Mouse (Mus musculus) intestine, embryonic 14.5 days (tissue): ENCODE data around the gene Kmt2d. TPM values are rescaled to one million over a fixed set of nuclear protein-coding genes. Genes with fewer than 3 reads are reported as not detected.

Experiments used
- ATAC-seq: fragments of 200-750 bp; cut with Nextera tagmentation; replicated peaks from 2 replicates; pipeline ENCODE4 v1.8.0; 2017; ENCODE audit warnings: low read depth, moderate number of reproducible peaks, moderate TSS enrichment, moderate library complexity; ENCODE audit not compliant: low FRiP score, low TSS enrichment
- DNase-seq: peaks from one replicate; pipeline ENCODE4 v3.0.0-alpha.2; 2018; ENCODE audit warnings: low spot score
- H3K27ac ChIP-seq: fragments of 300-500 bp; sonication (generic); 2 replicates; pipeline ENCODE4 v1.5.1; 2014; ENCODE audit warnings: low read depth, mild to moderate bottlenecking, control low read depth
- H3K27me3 ChIP-seq: fragments of 300-500 bp; sonication (generic); replicated peaks from 2 replicates; pipeline ENCODE4 v1.6.1; 2014; ENCODE audit warnings: low read length, control low read depth; ENCODE audit not compliant: control insufficient read depth, insufficient read depth
- H3K36me3 ChIP-seq: fragments of 300-500 bp; sonication (generic); 2 replicates; pipeline ENCODE4 v1.6.1; 2014; ENCODE audit warnings: low read length, control low read depth; ENCODE audit not compliant: control insufficient read depth, insufficient read depth
- H3K4me1 ChIP-seq: fragments of 300-500 bp; sonication (generic); replicated peaks from 2 replicates; pipeline ENCODE4 v1.6.1; 2014; ENCODE audit warnings: low read length, control low read depth, mixed read lengths; ENCODE audit not compliant: control insufficient read depth, insufficient read depth
- H3K4me2 ChIP-seq: fragments of 300-500 bp; sonication (generic); 2 replicates; pipeline ENCODE4 v1.6.1; 2014; ENCODE audit warnings: low read length
- H3K4me3 ChIP-seq: fragments of 300-500 bp; sonication (generic); 2 replicates; pipeline ENCODE4 v1.5.1; 2014; ENCODE audit warnings: low read depth, low read length, control low read depth, mixed read lengths
- H3K9ac ChIP-seq: fragments of 300-500 bp; sonication (generic); 2 replicates; pipeline ENCODE4 v1.6.1; 2014; ENCODE audit warnings: mild to moderate bottlenecking, low read length
- H3K9me3 ChIP-seq: fragments of 300-500 bp; sonication (generic); 2 replicates; pipeline ENCODE4 v1.6.1; 2016; ENCODE audit warnings: low read length, control low read depth; ENCODE audit not compliant: control insufficient read depth
- WGBS: fragments of 180-500 bp; shearing (Covaris S2); extraction: QIAGEN DNeasy Blood & Tissue Kit; methylation state at CpG from one replicate; pipeline ENCODE4 v1.1.7; 2014; 5-methylcytosine and 5-hydroxymethylcytosine counted together
- polyA plus RNA-seq: library from polyadenylated mRNA; unstranded; fragments of >200 nt; fragmentation: Nextera tagmentation; extraction: Ambion mirVana; gene quantifications from 2 replicates; pipeline ENCODE4 v1.2.1, GENCODE M21; 2014

Gene Kmt2d
- polyA plus RNA-seq, 1 experiment from 2014 or later = 16.2 TPM

GRCm38 (mm10) chr15:98877331-98877730, 6.3 kb upstream of the Kmt2d start:
- no peaks in the 10 kb centered on the region for H3K9me3 ChIP-seq
- peaks cover 4% of the 10 kb centered on the region; the same call in 1 of the 2 replicates for H3K36me3 ChIP-seq
- no peaks in the 10 kb centered on the region for H3K27me3 ChIP-seq
- peaks cover 6% of the 10 kb centered on the region for H3K4me1 ChIP-seq
- DNase-seq (peak; percentile 72), ATAC-seq (no peak)
- 13% methylated on average over 3 of the region's 3 CpGs for WGBS
- H3K27ac ChIP-seq = no peak overlapping the region
- H3K9ac ChIP-seq = no peak overlapping the region
- no peak overlapping the region for H3K4me3 ChIP-seq
- no peak overlapping the region for H3K4me2 ChIP-seq

- Histone ChIP-seq H3K4me3 (peak overlapping the region; percentile 99), H3K4me1 (peaks cover 26% of the 10 kb centered on the region), H3K27ac (peak overlapping the region; percentile 98), H3K4me2 (peak overlapping the region; percentile 99), H3K9ac (peak overlapping the region; percentile 99), H3K36me3 (no peaks in the 10 kb centered on the region), H3K9me3 (no peaks in the 10 kb centered on the region), H3K27me3 (no peaks in the 10 kb centered on the region)
- 1% methylated on average over 50 of the region's 51 CpGs for WGBS
- DNase-seq (peak; percentile 98), ATAC-seq (peak; percentile 88)
Measured at GRCm38 (mm10) chr15:98871916-98872888, 1.2 kb upstream of the Kmt2d start.

DNA sequence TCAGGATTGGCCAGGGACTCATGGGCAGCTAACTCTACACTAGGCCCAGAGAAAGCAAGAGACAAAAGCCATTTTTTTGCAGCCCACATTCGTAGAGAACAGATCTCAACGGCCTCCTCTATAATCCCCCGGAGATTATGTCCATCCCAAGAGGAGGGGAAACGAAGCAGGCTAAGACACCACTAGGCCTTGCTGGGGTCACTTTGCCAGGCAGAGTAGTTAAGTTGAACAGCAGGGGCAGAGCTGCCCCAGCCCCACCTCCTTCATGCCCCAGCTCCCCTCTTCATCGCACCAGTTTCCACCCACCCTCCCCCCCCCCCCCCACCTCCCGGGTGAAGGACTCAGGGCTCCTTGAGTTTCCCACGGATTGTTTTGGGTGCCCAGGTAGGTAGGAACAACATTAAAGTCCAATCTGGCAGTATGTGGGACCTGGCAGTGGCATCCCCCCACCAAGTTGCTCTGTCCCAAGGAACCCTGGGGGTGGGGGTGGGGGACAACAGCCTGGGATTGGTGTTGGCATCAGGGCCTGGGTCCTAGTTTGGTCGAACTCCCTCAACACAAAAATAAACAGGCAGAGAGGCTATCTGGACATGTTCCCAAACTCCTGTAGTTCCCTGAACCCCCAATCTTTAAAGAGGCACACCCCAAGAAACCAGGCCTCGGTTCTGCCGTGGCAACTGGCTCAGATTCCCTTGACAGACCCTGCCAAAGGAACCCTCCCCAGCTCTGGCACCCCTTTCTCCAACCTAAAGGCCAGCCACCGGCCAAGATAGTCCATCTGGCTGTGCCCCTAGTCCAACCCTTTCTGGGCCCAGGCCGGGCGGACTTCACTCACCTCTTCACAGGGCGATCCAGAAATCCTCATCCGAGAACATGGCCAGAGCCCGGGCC, 580 bp downstream of the Kmt2d start:
- Histone ChIP-seq H3K9me3 (no peaks in the 10 kb centered on the region), H3K4me2 (peak overlapping the region; percentile 99), H3K27ac (peak overlapping the region; percentile 98), H3K27me3 (no peaks in the 10 kb centered on the region), H3K9ac (peak overlapping the region; percentile 99), H3K36me3 (peaks cover 14% of the 10 kb centered on the region), H3K4me1 (peaks cover 26% of the 10 kb centered on the region), H3K4me3 (peak overlapping the region; percentile 99)
- DNase-seq (no peak), ATAC-seq (no peak)
- WGBS = 2% methylated on average over 16 of the region's 16 CpGs

- H3K4me1 ChIP-seq = peaks cover 26% of the 10 kb centered on the region
- peak overlapping the region; percentile 99 for H3K4me3 ChIP-seq
- H3K4me2 ChIP-seq = peak overlapping the region; percentile 99
- no peak overlapping the region for H3K27ac ChIP-seq
- peak overlapping the region; percentile 99 for H3K9ac ChIP-seq
- ATAC-seq (no peak), DNase-seq (no peak)
- H3K27me3 ChIP-seq = no peaks in the 10 kb centered on the region
- peaks cover 22% of the 10 kb centered on the region for H3K36me3 ChIP-seq
- 11% methylated on average over 8 of the region's 8 CpGs for WGBS
- H3K9me3 ChIP-seq = no peaks in the 10 kb centered on the region
Measured at GRCm38 (mm10) chr15:98869342-98870178, 1.4 kb downstream of the Kmt2d start.

DNA sequence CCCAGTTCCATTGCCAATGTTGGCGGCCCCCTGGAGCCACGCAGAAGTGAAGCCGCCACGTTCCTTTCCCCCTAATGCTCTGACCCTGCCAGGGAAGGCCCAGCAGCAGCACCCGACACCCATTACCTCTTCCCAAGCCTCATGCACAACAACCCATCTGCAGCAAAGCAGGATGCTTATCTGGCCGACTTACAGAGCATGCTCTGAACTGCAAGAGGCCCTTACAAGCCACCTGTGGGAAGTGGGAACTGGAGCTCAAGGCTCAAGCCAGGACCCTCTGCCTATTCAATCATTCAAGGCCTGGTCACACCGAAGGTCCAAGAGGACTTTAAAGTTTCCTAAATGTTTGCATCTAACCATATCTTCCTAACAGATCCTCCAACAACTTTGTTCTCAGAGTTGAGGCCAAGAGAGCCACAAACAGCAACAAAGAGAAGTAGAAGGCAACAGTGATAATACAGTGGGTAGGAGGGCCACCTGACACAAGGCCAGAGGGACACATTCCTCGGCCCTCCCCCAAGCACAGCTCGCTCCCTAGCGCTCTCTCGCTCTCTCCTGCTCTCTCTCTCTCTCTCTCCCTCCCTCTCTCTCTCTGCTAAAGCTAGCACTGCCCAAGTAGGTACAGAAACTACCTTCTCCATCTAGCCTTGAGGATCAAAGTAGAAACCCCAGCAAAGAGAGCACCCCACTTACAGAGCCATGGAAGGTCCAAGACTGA, 2.5 kb downstream of the Kmt2d start:
- H3K9me3 ChIP-seq = no peaks in the 10 kb centered on the region
- H3K27ac ChIP-seq = no peak overlapping the region
- H3K36me3 ChIP-seq = peaks cover 33% of the 10 kb centered on the region
- ATAC-seq (no peak), DNase-seq (no peak)
- H3K4me3 ChIP-seq = peak overlapping the region; percentile 99
- peak overlapping the region; percentile 99 for H3K4me2 ChIP-seq
- H3K9ac ChIP-seq = 0 out of 2 replicates have a peak overlapping the region, but pooled peaks have one; percentile 6
- 31% methylated on average over 11 of the region's 11 CpGs for WGBS
- no peaks in the 10 kb centered on the region for H3K27me3 ChIP-seq
- H3K4me1 ChIP-seq = peaks cover 26% of the 10 kb centered on the region

DNA sequence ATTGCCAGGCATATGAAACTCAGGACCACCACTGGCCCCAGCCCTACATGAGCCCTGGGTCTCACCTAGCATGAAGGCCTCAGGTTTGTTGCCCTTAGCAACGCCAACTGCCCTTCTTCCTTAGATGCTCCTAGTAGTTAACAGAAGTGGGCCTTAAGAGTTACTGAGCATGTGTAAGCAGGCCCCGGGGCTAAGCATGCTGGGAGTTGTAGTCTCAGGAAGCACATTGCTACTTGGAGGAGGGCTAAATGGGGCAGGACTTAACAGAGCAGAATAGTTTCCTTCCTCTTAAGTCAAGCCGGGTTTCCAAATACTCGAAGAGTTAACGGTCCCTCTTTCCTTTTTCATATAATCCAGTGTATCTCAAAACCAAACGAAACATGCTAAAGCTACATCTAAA, 3.7 kb downstream of the Kmt2d start:
- Histone ChIP-seq H3K27ac (no peak overlapping the region), H3K9me3 (no peaks in the 10 kb centered on the region), H3K4me1 (peaks cover 26% of the 10 kb centered on the region), H3K36me3 (peaks cover 45% of the 10 kb centered on the region), H3K27me3 (no peaks in the 10 kb centered on the region), H3K4me2 (peak overlapping the region; percentile 99), H3K4me3 (0 out of 2 replicates have a peak overlapping the region, but pooled peaks have one; percentile 6), H3K9ac (no peak overlapping the region)
- 60% methylated on average over 6 of the region's 6 CpGs for WGBS
- DNase-seq = no peak
- ATAC-seq = no peak

- no peak overlapping the region for H3K9ac ChIP-seq
- H3K4me3 ChIP-seq = no peak overlapping the region
- H3K27me3 ChIP-seq = no peaks in the 10 kb centered on the region
- H3K27ac ChIP-seq = no peak overlapping the region
- H3K4me2 ChIP-seq = no peak overlapping the region
- H3K9me3 ChIP-seq = no peaks in the 10 kb centered on the region
- 91% methylated on average over 5 of the region's 5 CpGs for WGBS
- H3K36me3 ChIP-seq = peaks cover 53% of the 10 kb centered on the region
- DNase-seq (no peak), ATAC-seq (no peak)
- peaks cover 26% of the 10 kb centered on the region for H3K4me1 ChIP-seq
Measured at GRCm38 (mm10) chr15:98866501-98866900, 4.5 kb downstream of the Kmt2d start.
